Mouse (Mus musculus) embryonic stem cell, embryonic (primary cell): ENCODE measurements at regions not wholly inside any gene's neighbourhood (a gene's known extent, or its start where the extent isn't known, plus 50 kb on each side); places are given as distances from the start of the nearest gene placed in this dataset.

Experiments
- CTCF ChIA-PET, 4 experiments: fragments of 300-600 bp in 2 of 4; fragments of 350-600 bp in 2 of 4; sonication (Branson Sonifier 250); formaldehyde crosslinking; loops; one replicate each; lab custom pipeline; 2022; ENCODE audit warnings: inconsistent platforms in 2 of 4; lab: Charles Lee
- POLR2A ChIA-PET, 4 experiments: fragments of 300-600 bp in 2 of 4; fragments of 350-600 bp in 2 of 4; sonication (Branson Sonifier 250); formaldehyde crosslinking; loops; one replicate each; lab custom pipeline; 2022; ENCODE audit warnings: antibody characterized with exemption in 4 of 4, inconsistent platforms in 1 of 4; lab: Charles Lee

- CTCF ChIA-PET = no interaction called here
- POLR2A ChIA-PET = no interaction called here
These were observed 517.8 kb upstream of the Tnp1 start for GRCm38 (mm10) chr1:73533526-73533925.

GRCm38 (mm10) chr1:73532316-73532715, 516.6 kb upstream of the Tnp1 start:
- CTCF ChIA-PET = no interaction called here

GRCm38 (mm10) chr1:73531831-73532230, 516.1 kb upstream of the Tnp1 start:
- ChIA-PET POLR2A (interaction anchor here in 1 of 4 experiments (0.5 kb wide), 1 partner anchor 281 kb away, joined by 4 read pairs; no protein-coding TSS in a partner anchor), CTCF (no interaction called here)

More at GRCm38 (mm10) chr1:73532316-73532715, 516.6 kb upstream of the Tnp1 start:
- POLR2A ChIA-PET = no interaction called here

GRCm38 (mm10) chr1:73530326-73530725, 514.6 kb upstream of the Tnp1 start:
- POLR2A ChIA-PET = interaction anchor here in 1 of 4 experiments (0.7 kb wide), 1 partner anchor 197 kb away, joined by 4 read pairs; no protein-coding TSS in a partner anchor
- CTCF ChIA-PET = no interaction called here

- CTCF ChIA-PET = no interaction called here
- POLR2A ChIA-PET = no interaction called here
These were observed 512.9 kb upstream of the Tnp1 start for GRCm38 (mm10) chr1:73528623-73529022.

- ChIA-PET CTCF (no interaction called here), POLR2A (no interaction called here)
These were observed 500.7 kb upstream of the Tnp1 start for GRCm38 (mm10) chr1:73516441-73516840.

- ChIA-PET CTCF (no interaction called here), POLR2A (no interaction called here)
These were observed 500.1 kb upstream of the Tnp1 start for GRCm38 (mm10) chr1:73515781-73516180.

GRCm38 (mm10) chr1:73513822-73514221, 498.1 kb upstream of the Tnp1 start:
- CTCF ChIA-PET = no interaction called here
- POLR2A ChIA-PET = no interaction called here

- ChIA-PET CTCF (no interaction called here), POLR2A (no interaction called here)
These were observed 497.1 kb upstream of the Tnp1 start for GRCm38 (mm10) chr1:73512836-73513235.

- CTCF ChIA-PET = no interaction called here
- POLR2A ChIA-PET = no interaction called here
These were observed 491.5 kb upstream of the Tnp1 start for GRCm38 (mm10) chr1:73507071-73507754.

- ChIA-PET POLR2A (interaction anchor here in 2 of 4 experiments (0.8 to 0.9 kb wide), 2 partner anchors 18 to 140 kb away, joined by 3 to 4 read pairs; no protein-coding TSS in a partner anchor), CTCF (no interaction called here)
These were observed 487.9 kb upstream of the Tnp1 start for GRCm38 (mm10) chr1:73503611-73504010.

- ChIA-PET POLR2A (interaction anchor here in 1 of 4 experiments (1.0 kb wide), 1 partner anchor 653 kb away, joined by 3 read pairs; no protein-coding TSS in a partner anchor), CTCF (no interaction called here)
These were observed 485.0 kb upstream of the Tnp1 start for GRCm38 (mm10) chr1:73500671-73501070.

- POLR2A ChIA-PET = interaction anchor here in 1 of 4 experiments (0.7 to 1.4 kb wide), 3 partner anchors 9 to 623 kb away, joined by 3 read pairs; no protein-coding TSS in a partner anchor
- CTCF ChIA-PET = no interaction called here
These were observed 480.5 kb upstream of the Tnp1 start for GRCm38 (mm10) chr1:73495971-73496749.

GRCm38 (mm10) chr1:73481956-73482355, 466.2 kb upstream of the Tnp1 start:
- POLR2A ChIA-PET = no interaction called here
- CTCF ChIA-PET = no interaction called here

- CTCF ChIA-PET = no interaction called here
- POLR2A ChIA-PET = interaction anchor here in 1 of 4 experiments (0.6 kb wide), 1 partner anchor 235 kb away, joined by 4 read pairs; no protein-coding TSS in a partner anchor
These were observed 463.7 kb upstream of the Tnp1 start for GRCm38 (mm10) chr1:73479349-73479920.

- POLR2A ChIA-PET = no interaction called here
- CTCF ChIA-PET = no interaction called here
These were observed 444.9 kb upstream of the Tnp1 start for GRCm38 (mm10) chr1:73460598-73460997.

- POLR2A ChIA-PET = no interaction called here
- CTCF ChIA-PET = no interaction called here
These were observed 444.2 kb upstream of the Tnp1 start for GRCm38 (mm10) chr1:73459754-73460534.

- ChIA-PET POLR2A (no interaction called here), CTCF (interaction anchor here in 1 of 4 experiments (0.7 kb wide), 1 partner anchor 164 kb away, joined by 6 read pairs; no protein-coding TSS in a partner anchor)
These were observed 441.6 kb upstream of the Tnp1 start for GRCm38 (mm10) chr1:73457261-73457660.
